Mouse (Mus musculus): ENCODE data around the gene Btbd3. TPM values are rescaled to one million over a fixed set of nuclear protein-coding genes. Genes with fewer than 3 reads are reported as not detected.

Btbd3 gene
- polyA plus RNA-seq, 1 experiment, result 27.9 TPM

- peak overlapping the region; percentile 95 for H3K4me3 ChIP-seq (replicated peaks; ENCODE audit: extremely low read depth, low read depth, low read length)
- WGBS, result 1% methylated on average over 10 of the region's 10 CpGs
- DNase-seq, result no peak
- peaks cover 24% of the 10 kb centered on the region for H3K4me1 ChIP-seq (ENCODE audit: control insufficient read depth, insufficient read depth, low read length)
- no peak for TF ChIP-seq CTCF (IDR thresholded peaks at IDR 0.05; ENCODE audit: insufficient read depth, low read length)
- no peak for TF ChIP-seq POLR2A (IDR thresholded peaks at IDR 0.05; ENCODE audit: borderline replicate concordance, extremely low read depth, low read depth, low read length)
These were observed 1.4 kb downstream of the Btbd3 start for GRCm38 (mm10) chr2:138257692-138258315.

- DNase-seq, result no peak
- TF ChIP-seq POLR2A (IDR thresholded peaks at IDR 0.05; ENCODE audit: borderline replicate concordance, extremely low read depth, low read depth, low read length), result no peak
- TF ChIP-seq CTCF (IDR thresholded peaks at IDR 0.05; ENCODE audit: insufficient read depth, low read length), result no peak
- 25% methylated on average over 7 of the region's 7 CpGs for WGBS
- no peak overlapping the region for H3K4me3 ChIP-seq (replicated peaks; ENCODE audit: extremely low read depth, low read depth, low read length)
- peaks cover 38% of the 10 kb centered on the region for H3K4me1 ChIP-seq (ENCODE audit: control insufficient read depth, insufficient read depth, low read length)
These were observed 4.8 kb downstream of the Btbd3 start for GRCm38 (mm10) chr2:138261140-138261539.

GRCm38 (mm10) chr2:138262885-138263284 is 6.5 kb downstream of the Btbd3 start:
- peak overlapping the region; percentile 10 for H3K4me3 ChIP-seq (replicated peaks; ENCODE audit: extremely low read depth, low read depth, low read length)
- WGBS, result 34% methylated on average over 11 of the region's 11 CpGs

GRCm38 (mm10) chr2:138265356-138266005 is 9.1 kb downstream of the Btbd3 start:
- Histone ChIP-seq H3K4me1 (ENCODE audit: control insufficient read depth, insufficient read depth, low read length) (peaks cover 48% of the 10 kb centered on the region), H3K4me3 (replicated peaks; ENCODE audit: extremely low read depth, low read depth, low read length) (peak overlapping the region; percentile 41)
- DNase-seq, result no peak
- WGBS, result 12% methylated on average over 13 of the region's 13 CpGs
- TF ChIP-seq POLR2A (IDR thresholded peaks at IDR 0.05; ENCODE audit: borderline replicate concordance, extremely low read depth, low read depth, low read length) (no peak; the same call in 1 of the 2 replicates), CTCF (IDR thresholded peaks at IDR 0.05; ENCODE audit: insufficient read depth, low read length) (no peak)

More at GRCm38 (mm10) chr2:138262885-138263284, 6.5 kb downstream of the Btbd3 start:
- peaks cover 53% of the 10 kb centered on the region for H3K4me1 ChIP-seq (ENCODE audit: control insufficient read depth, insufficient read depth, low read length)
- no peak for DNase-seq
- TF ChIP-seq POLR2A (IDR thresholded peaks at IDR 0.05; ENCODE audit: borderline replicate concordance, extremely low read depth, low read depth, low read length), result no peak

GRCm38 (mm10) chr2:138266679-138267078 is 10.3 kb downstream of the Btbd3 start:
- H3K4me1 ChIP-seq (ENCODE audit: control insufficient read depth, insufficient read depth, low read length), result peaks cover 40% of the 10 kb centered on the region
- DNase-seq, result no peak
- 57% methylated on average over 5 of the region's 5 CpGs for WGBS
- TF ChIP-seq CTCF (IDR thresholded peaks at IDR 0.05; ENCODE audit: insufficient read depth, low read length) (no peak), POLR2A (IDR thresholded peaks at IDR 0.05; ENCODE audit: borderline replicate concordance, extremely low read depth, low read depth, low read length) (no peak)
- H3K4me3 ChIP-seq (replicated peaks; ENCODE audit: extremely low read depth, low read depth, low read length), result no peak overlapping the region

- no peak for TF ChIP-seq POLR2A (IDR thresholded peaks at IDR 0.05; ENCODE audit: borderline replicate concordance, extremely low read depth, low read depth, low read length)
- TF ChIP-seq CTCF (IDR thresholded peaks at IDR 0.05; ENCODE audit: insufficient read depth, low read length), result no peak
- no peak for DNase-seq
- H3K4me1 ChIP-seq (ENCODE audit: control insufficient read depth, insufficient read depth, low read length), result peaks cover 33% of the 10 kb centered on the region
These were observed 11.6 kb downstream of the Btbd3 start for GRCm38 (mm10) chr2:138267852-138268513.

GRCm38 (mm10) chr2:138269330-138269729 is 13.0 kb downstream of the Btbd3 start:
- TF ChIP-seq POLR2A (IDR thresholded peaks at IDR 0.05; ENCODE audit: borderline replicate concordance, extremely low read depth, low read depth, low read length) (no peak), CTCF (IDR thresholded peaks at IDR 0.05; ENCODE audit: insufficient read depth, low read length) (no peak)
- H3K4me1 ChIP-seq (ENCODE audit: control insufficient read depth, insufficient read depth, low read length), result peaks cover 31% of the 10 kb centered on the region
- no peak overlapping the region for H3K4me3 ChIP-seq (replicated peaks; ENCODE audit: extremely low read depth, low read depth, low read length)

More at GRCm38 (mm10) chr2:138267852-138268513, 11.6 kb downstream of the Btbd3 start:
- WGBS, result 36% methylated on average over 4 of the region's 4 CpGs
- H3K4me3 ChIP-seq (replicated peaks; ENCODE audit: extremely low read depth, low read depth, low read length), result no peak overlapping the region

GRCm38 (mm10) chr2:138273404-138274073 is 17.2 kb downstream of the Btbd3 start:
- Histone ChIP-seq H3K4me3 (replicated peaks; ENCODE audit: extremely low read depth, low read depth, low read length) (no peak overlapping the region), H3K4me1 (ENCODE audit: control insufficient read depth, insufficient read depth, low read length) (peaks cover 10% of the 10 kb centered on the region)
- TF ChIP-seq CTCF (IDR thresholded peaks at IDR 0.05; ENCODE audit: insufficient read depth, low read length) (no peak), POLR2A (IDR thresholded peaks at IDR 0.05; ENCODE audit: borderline replicate concordance, extremely low read depth, low read depth, low read length) (no peak)
- no peak for DNase-seq
- WGBS, result 67% methylated on average over 9 of the region's 9 CpGs

More at GRCm38 (mm10) chr2:138269330-138269729, 13.0 kb downstream of the Btbd3 start:
- DNase-seq, result no peak

GRCm38 (mm10) chr2:138274086-138274485 is 17.7 kb downstream of the Btbd3 start:
- Histone ChIP-seq H3K4me1 (ENCODE audit: control insufficient read depth, insufficient read depth, low read length) (peaks cover 10% of the 10 kb centered on the region), H3K4me3 (replicated peaks; ENCODE audit: extremely low read depth, low read depth, low read length) (no peak overlapping the region)
- TF ChIP-seq POLR2A (IDR thresholded peaks at IDR 0.05; ENCODE audit: borderline replicate concordance, extremely low read depth, low read depth, low read length), result no peak
- TF ChIP-seq CTCF (IDR thresholded peaks at IDR 0.05; ENCODE audit: insufficient read depth, low read length), result no peak
- DNase-seq, result no peak
- 51% methylated on average over 5 of the region's 5 CpGs for WGBS
